Comparison of ENCODE assay signal across 10 mouse cellular contexts in genomic region chr15:78607463-78607862, GRCm38 (mm10). TPM values are rescaled to one million over a fixed set of nuclear protein-coding genes. Genes with fewer than 3 reads are reported as not detected.
DNase-seq lines count a peak whose midpoint lies in the region; ATAC-seq and TF ChIP-seq lines count a peak whose summit lies in the region.
"Had no signal": no experiment of that assay in that cellular context is flagged by ENCODE, and none has a peak within 500 bp of the region (broad histone marks: within the 10 kb centered on the region; RNA-seq: fewer than 3 reads in every experiment).

No protein-coding gene starts in this region.

- no peak for TF ChIP-seq POLR2A in kidney, adult 2 months (IDR thresholded peaks at IDR 0.05; ENCODE audit: low read depth, low read length)

- no peaks in the 10 kb centered on the region for H3K4me1 ChIP-seq in kidney, adult 2 months (ENCODE audit: control insufficient read depth, insufficient read depth, low read length)

- WGBS in kidney, adult 2 months, result 69% methylated on average over 4 of the region's 4 CpGs

- no peak for TF ChIP-seq CTCF in kidney, adult 2 months (conservative IDR thresholded peaks at IDR 0.05; ENCODE audit: insufficient read depth, insufficient read length, low read depth, low read length)

- H3K27ac ChIP-seq in kidney, adult 2 months (ENCODE audit: insufficient read depth, low read depth, low read length), result no peak overlapping the region
- H3K27ac ChIP-seq: heart, adult 2 months; limb, embryonic 15.5 days had no signal

- peak; percentile 63 to 67 for ATAC-seq in hematopoietic stem cell, adult 5-6 weeks (replicated peaks in 1 of 2; ENCODE audit: insufficient read depth in 1 of 2, low FRiP score in 2 of 2, low TSS enrichment in 1 of 2, low read depth in 1 of 2, poor library complexity in 2 of 2, severe bottlenecking in 2 of 2)
- ATAC-seq in megakaryocyte progenitor cell, adult 5-6 weeks (replicated peaks; ENCODE audit: poor library complexity), result peak; percentile 86
- ATAC-seq: Patski had no signal

- H3K4me3 ChIP-seq in kidney, adult 2 months (ENCODE audit: insufficient read depth, low read depth, low read length), result no peak overlapping the region
- H3K4me3 ChIP-seq: heart, adult 2 months; limb, embryonic 15.5 days had no signal

- H3K36me3 ChIP-seq in kidney, adult 2 months (ENCODE audit: control insufficient read depth, insufficient read depth, low read length), result no peaks in the 10 kb centered on the region
- H3K36me3 ChIP-seq: limb, embryonic 15.5 days had no signal

- peak; percentile 34 to 58 for DNase-seq in left cerebral cortex, postnatal 14 days (ENCODE audit: low spot score in 2 of 2)
- no peak for DNase-seq in left cerebral cortex, postnatal 10 days (ENCODE audit: extremely low spot score in 1 of 2, low spot score in 2 of 2)
- DNase-seq in MN1 (ENCODE audit: low spot score), result peak; percentile 64
- no peak for DNase-seq in gastrocnemius, postnatal 25 days
- no peak for DNase-seq in kidney, adult 2 months
- DNase-seq: heart, adult 2 months had no signal

- intact Hi-C loops in left cerebral cortex, postnatal 14 days (cut with DNase I), result no loop called here
- intact Hi-C loops in left cerebral cortex, postnatal 10 days (cut with DNase I), result no loop called here

- H3K27me3 ChIP-seq in kidney, adult 2 months (replicated peaks; ENCODE audit: control insufficient read depth, insufficient read depth, low read length), result no peaks in the 10 kb centered on the region
- H3K27me3 ChIP-seq: Patski had no signal

RNA-seq across cellular contexts. Expression of gene Cyth4, which starts 10.6 kb away (rescaled TPM):
- 10 to 100 TPM; 11.6 to 12.3 TPM for total RNA-seq in left cerebral cortex, postnatal 14 days (2021)
- total RNA-seq in left cerebral cortex, postnatal 10 days (2021), result 10 to 100 TPM; 10.4 to 11.6 TPM
- 50.4 and 75.4 TPM in 2 replicates for total RNA-seq in hematopoietic stem cell, adult 5-6 weeks (2017)
- total RNA-seq in megakaryocyte progenitor cell, adult 5-6 weeks (2015), result 34.6 and 45.8 TPM in 2 replicates
- 74.9 and 87.2 TPM in 2 replicates for total RNA-seq in megakaryocyte progenitor cell, adult 5-6 weeks (2017)
- total RNA-seq in gastrocnemius, postnatal 25 days (2021), result 1 to 10 TPM; 2.4 to 2.8 TPM
- polyA plus RNA-seq in kidney, adult 2 months (2012; rRNA removed), result 10.6 and 12.1 TPM in 2 replicates

RNA-seq across cellular contexts. Expression of gene Rac2, which starts 34.9 kb away (rescaled TPM):
- 1 to 10 TPM; 2.3 to 4.6 TPM for total RNA-seq in left cerebral cortex, postnatal 14 days (2021)
- 1 to 10 TPM; 1.6 to 2.1 TPM for total RNA-seq in left cerebral cortex, postnatal 10 days (2021)
- 145 and 153 TPM in 2 replicates for total RNA-seq in hematopoietic stem cell, adult 5-6 weeks (2017)
- 402 and 432 TPM in 2 replicates for total RNA-seq in megakaryocyte progenitor cell, adult 5-6 weeks (2015)
- total RNA-seq in megakaryocyte progenitor cell, adult 5-6 weeks (2017), result 164 and 243 TPM in 2 replicates
- total RNA-seq in gastrocnemius, postnatal 25 days (2021), result 1 to 10 TPM in 1 of 2 experiments, under 1 TPM in 1; 0.43 to 3.4 TPM
- polyA plus RNA-seq in kidney, adult 2 months (2012; rRNA removed), result 32.3 and 117 TPM in 2 replicates
- polyA plus RNA-seq: Patski had no signal

Comparison
In these comparisons a context has a peak if more than half of its experiments do, and no peak if none do; other contexts are left out.
1. DNase-seq: peak in left cerebral cortex, postnatal 14 days (2 of 2) and MN1 (single experiment); none in left cerebral cortex, postnatal 10 days (0 of 2), gastrocnemius, postnatal 25 days (single experiment) and kidney, adult 2 months (single experiment).
2. RNA of gene Rac2, which starts 34.9 kb away (total RNA-seq): 164 to 432 TPM in megakaryocyte progenitor cell, adult 5-6 weeks and 145 to 153 TPM in hematopoietic stem cell, adult 5-6 weeks; 2.3 to 4.6 TPM in left cerebral cortex, postnatal 14 days, 0.43 to 3.4 TPM in gastrocnemius, postnatal 25 days and 1.6 to 2.1 TPM in left cerebral cortex, postnatal 10 days; every median in the first group is over 10 times any median in the second.